Mouse (Mus musculus) adrenal gland, adult 8-10 months (tissue): ENCODE measurements around the gene Tspyl3. TPM values are rescaled to one million over a fixed set of nuclear protein-coding genes. Genes with fewer than 3 reads are reported as not detected.

Experiments
- DNase-seq: peaks from one replicate; pipeline ENCODE4 v3.0.0; 2022
- total RNA-seq, 4 experiments: library from RNA; stranded (reverse); gene quantifications; 2 replicates each; pipeline ENCODE4 v1.2.4; 2022

The Tspyl3 gene
- total RNA-seq, 4 experiments from 2014 or later = 3.5 to 5.0 (median 3.9) TPM

- DNase-seq = no peak
Observed at GRCm38 (mm10) chr2:153227959-153228358, 2.7 kb upstream of the Tspyl3 start.

- DNase-seq = no peak
Observed at GRCm38 (mm10) chr2:153225595-153225953, 333 bp upstream of the Tspyl3 start.

GRCm38 (mm10) chr2:153222566-153222965 is 2.7 kb downstream of the Tspyl3 start:
- no peak for DNase-seq

- no peak for DNase-seq
Observed at GRCm38 (mm10) chr2:153222130-153222529, 3.1 kb downstream of the Tspyl3 start.

- no peak for DNase-seq
Observed at GRCm38 (mm10) chr2:153221620-153222019, 3.6 kb downstream of the Tspyl3 start.

- DNase-seq = no peak
Observed at GRCm38 (mm10) chr2:153218516-153218915, 6.7 kb downstream of the Tspyl3 start.

GRCm38 (mm10) chr2:153217826-153218340 is 7.4 kb downstream of the Tspyl3 start:
- DNase-seq = no peak

GRCm38 (mm10) chr2:153215421-153215820 is 9.8 kb downstream of the Tspyl3 start:
- no peak for DNase-seq

- no peak for DNase-seq
Observed at GRCm38 (mm10) chr2:153214771-153215259, 10.4 kb downstream of the Tspyl3 start.

- no peak for DNase-seq
Observed at GRCm38 (mm10) chr2:153213351-153213750, 11.9 kb downstream of the Tspyl3 start.

GRCm38 (mm10) chr2:153211451-153211850 is 13.8 kb downstream of the Tspyl3 start:
- DNase-seq = no peak

GRCm38 (mm10) chr2:153209286-153209685 is 16.0 kb downstream of the Tspyl3 start:
- DNase-seq = peak; percentile 46

- DNase-seq = no peak
Observed at GRCm38 (mm10) chr2:153208149-153208548, 17.1 kb downstream of the Tspyl3 start.

GRCm38 (mm10) chr2:153202766-153203165 is 22.5 kb downstream of the Tspyl3 start:
- DNase-seq = peak; percentile 69

- no peak for DNase-seq
Observed at GRCm38 (mm10) chr2:153199114-153199513, 26.1 kb downstream of the Tspyl3 start.

GRCm38 (mm10) chr2:153198485-153198884 is 26.8 kb downstream of the Tspyl3 start:
- no peak for DNase-seq

GRCm38 (mm10) chr2:153194255-153194654 is 31.0 kb downstream of the Tspyl3 start:
- DNase-seq = no peak

- no peak for DNase-seq
Observed at GRCm38 (mm10) chr2:153191242-153191641, 34.0 kb downstream of the Tspyl3 start.

GRCm38 (mm10) chr2:153187848-153188247 is 37.4 kb downstream of the Tspyl3 start:
- DNase-seq = no peak

GRCm38 (mm10) chr2:153186176-153186591 is 39.1 kb downstream of the Tspyl3 start:
- DNase-seq = no peak

- no peak for DNase-seq
Observed at GRCm38 (mm10) chr2:153179961-153180360, 45.3 kb downstream of the Tspyl3 start.

- DNase-seq = no peak
Observed at GRCm38 (mm10) chr2:153179126-153179860, 45.9 kb downstream of the Tspyl3 start.

- no peak for DNase-seq
Observed at GRCm38 (mm10) chr2:153177188-153177587, 48.1 kb downstream of the Tspyl3 start.

- DNase-seq = no peak
Observed at GRCm38 (mm10) chr2:153175995-153176570, 49.2 kb downstream of the Tspyl3 start.
